Mouse (Mus musculus): ENCODE data around the gene Slc22a7.

Gene Slc22a7

GRCm38 (mm10) chr17:46438298-46438873, at the start of gene Slc22a7:
TSS of gene Slc22a7 (minus strand) at chr17:46438457.
- CTCF ChIA-PET = interaction anchor here (0.6 to 2.7 kb wide), 12 partner anchors 8 to 371 kb away, joined by 3 to 11 read pairs (median 4); partner anchors contain the start of gene Crip3 (in 2 of the 4)

GRCm38 (mm10) chr17:46487431-46487830, 49.2 kb upstream of the Slc22a7 start, which contains the start of gene Ttbk1:
TSS of gene Ttbk1 (minus strand) at chr17:46487675.
- POLR2A ChIA-PET = interaction anchor here in 3 of 4 experiments (0.6 to 4.9 kb wide), 6 partner anchors 8 to 293 kb away, joined by 3 to 23 read pairs (median 4); partner anchors contain the start of gene Dnph1 (in 3 of the 3)
- CTCF ChIA-PET = interaction anchor here in 2 of 4 experiments (0.6 to 0.7 kb wide), 3 partner anchors 24 to 202 kb away, joined by 3 to 5 read pairs (median 3); no protein-coding TSS in a partner anchor

More at GRCm38 (mm10) chr17:46438298-46438873, at the start of gene Slc22a7:
- POLR2A ChIA-PET = interaction anchor here in 3 of 4 experiments (0.6 to 2.0 kb wide), 15 partner anchors 10 to 376 kb away, joined by 3 to 7 read pairs (median 3); partner anchors contain the start of genes Crip3 (in 2 of the 3), Abcc10 (in 1 of the 3), Dnph1 (in 1 of the 3) and Polr1c (in 1 of the 3)

GRCm38 (mm10) chr17:46486995-46487394, 48.7 kb upstream of the Slc22a7 start:
- CTCF ChIA-PET = interaction anchor here (0.6 to 1.5 kb wide), 8 partner anchors 10 to 674 kb away, joined by 3 to 5 read pairs (median 4); partner anchors contain the start of gene Dnph1 (in 1 of the 4)
- POLR2A ChIA-PET = interaction anchor here in 3 of 4 experiments (0.6 to 4.9 kb wide), 8 partner anchors 9 to 292 kb away, joined by 3 to 23 read pairs (median 4); partner anchors contain the start of gene Dnph1 (in 3 of the 3)

GRCm38 (mm10) chr17:46484461-46484875, 46.2 kb upstream of the Slc22a7 start:
- CTCF ChIA-PET = interaction anchor here (0.5 to 1.9 kb wide), 13 partner anchors 12 to 1082 kb away, joined by 3 to 8 read pairs (median 4); partner anchors contain the start of gene Dnph1 (in 1 of the 4)
- POLR2A ChIA-PET = interaction anchor here in 3 of 4 experiments (0.5 to 4.9 kb wide), 16 partner anchors 12 to 522 kb away, joined by 3 to 23 read pairs (median 4); partner anchors contain the start of gene Dnph1 (in 3 of the 3)

GRCm38 (mm10) chr17:46484021-46484431, 45.8 kb upstream of the Slc22a7 start:
- CTCF ChIA-PET = interaction anchor here (0.5 to 1.9 kb wide), 12 partner anchors 13 to 1081 kb away, joined by 3 to 8 read pairs (median 4); partner anchors contain the start of gene Dnph1 (in 1 of the 4)
- POLR2A ChIA-PET = interaction anchor here in 3 of 4 experiments (0.5 to 4.9 kb wide), 16 partner anchors 12 to 179 kb away, joined by 3 to 23 read pairs (median 3); partner anchors contain the start of gene Dnph1 (in 3 of the 3)

GRCm38 (mm10) chr17:46483561-46484001, 45.3 kb upstream of the Slc22a7 start:
- ChIA-PET POLR2A (interaction anchor here in 3 of 4 experiments (0.5 to 4.9 kb wide), 13 partner anchors 12 to 167 kb away, joined by 3 to 23 read pairs (median 3); partner anchors contain the start of gene Dnph1 (in 3 of the 3)), CTCF (interaction anchor here in 3 of 4 experiments (0.5 to 1.9 kb wide), 9 partner anchors 13 to 548 kb away, joined by 4 to 8 read pairs (median 5); partner anchors contain the start of gene Dnph1 (in 1 of the 3))

GRCm38 (mm10) chr17:46477286-46477685, 39.0 kb upstream of the Slc22a7 start:
- CTCF ChIA-PET = interaction anchor here in 1 of 4 experiments (1.0 kb wide), 1 partner anchor 20 kb away, joined by 3 read pairs; no protein-coding TSS in a partner anchor
- POLR2A ChIA-PET = interaction anchor here in 1 of 4 experiments (0.6 kb wide), 1 partner anchor 14 kb away, joined by 3 read pairs; no protein-coding TSS in a partner anchor

GRCm38 (mm10) chr17:46476601-46477000, 38.3 kb upstream of the Slc22a7 start:
- POLR2A ChIA-PET = no interaction called here
- CTCF ChIA-PET = interaction anchor here in 1 of 4 experiments (1.0 kb wide), 1 partner anchor 19 kb away, joined by 3 read pairs; no protein-coding TSS in a partner anchor

GRCm38 (mm10) chr17:46467830-46468229, 29.6 kb upstream of the Slc22a7 start:
- ChIA-PET CTCF (interaction anchor here in 2 of 4 experiments (0.6 to 0.8 kb wide), 3 partner anchors 10 to 180 kb away, joined by 3 to 4 read pairs (median 3); no protein-coding TSS in a partner anchor), POLR2A (interaction anchor here in 2 of 4 experiments (0.9 to 1.3 kb wide), 2 partner anchors 10 kb away, joined by 3 to 4 read pairs; no protein-coding TSS in a partner anchor)

- ChIA-PET POLR2A (interaction anchor here in 2 of 4 experiments (0.6 to 1.7 kb wide), 6 partner anchors 9 to 196 kb away, joined by 3 to 6 read pairs (median 4); partner anchors contain the start of gene Dnph1 (in 1 of the 2)), CTCF (interaction anchor here in 3 of 4 experiments (0.6 to 1.2 kb wide), 4 partner anchors 9 to 63 kb away, joined by 3 to 4 read pairs (median 3); partner anchors contain the start of gene Crip3 (in 1 of the 3))
Measured at GRCm38 (mm10) chr17:46462226-46462625, 24.0 kb upstream of the Slc22a7 start.

GRCm38 (mm10) chr17:46461347-46461746, 23.1 kb upstream of the Slc22a7 start:
- CTCF ChIA-PET = interaction anchor here (0.5 to 0.8 kb wide), 4 partner anchors 13 to 864 kb away, joined by 3 to 4 read pairs (median 3); no protein-coding TSS in a partner anchor

GRCm38 (mm10) chr17:46460673-46461072, 22.4 kb upstream of the Slc22a7 start:
- POLR2A ChIA-PET = interaction anchor here in 1 of 4 experiments (1.4 to 1.7 kb wide), 2 partner anchors 24 to 92 kb away, joined by 3 to 6 read pairs; no protein-coding TSS in a partner anchor
- CTCF ChIA-PET = no interaction called here

More at GRCm38 (mm10) chr17:46461347-46461746, 23.1 kb upstream of the Slc22a7 start:
- POLR2A ChIA-PET = interaction anchor here in 3 of 4 experiments (0.5 to 1.7 kb wide), 8 partner anchors 8 to 387 kb away, joined by 3 to 6 read pairs (median 3); partner anchors contain the start of gene Dnph1 (in 1 of the 3)

GRCm38 (mm10) chr17:46458439-46458838, 20.2 kb upstream of the Slc22a7 start:
- POLR2A ChIA-PET = interaction anchor here in 3 of 4 experiments (0.7 to 2.0 kb wide), 8 partner anchors 9 to 130 kb away, joined by 3 to 6 read pairs (median 4); partner anchors contain the start of genes Abcc10 (in 1 of the 3), Crip3 (in 1 of the 3) and Dnph1 (in 1 of the 3)
- CTCF ChIA-PET = interaction anchor here (0.6 to 2.3 kb wide), 30 partner anchors 9 to 781 kb away, joined by 3 to 12 read pairs (median 4); partner anchors contain the start of genes Slc22a7 (in 2 of the 4), Crip3 (in 1 of the 4) and Dnph1 (in 1 of the 4)

- POLR2A ChIA-PET = interaction anchor here in 3 of 4 experiments (0.9 to 2.0 kb wide), 8 partner anchors 10 to 130 kb away, joined by 3 to 6 read pairs (median 4); partner anchors contain the start of genes Abcc10 (in 1 of the 3), Crip3 (in 1 of the 3) and Dnph1 (in 1 of the 3)
- CTCF ChIA-PET = interaction anchor here (0.5 to 2.3 kb wide), 35 partner anchors 10 to 459 kb away, joined by 3 to 12 read pairs (median 4); partner anchors contain the start of genes Slc22a7 (in 2 of the 4), Crip3 (in 1 of the 4) and Dnph1 (in 1 of the 4)
Measured at GRCm38 (mm10) chr17:46457791-46458190, 19.5 kb upstream of the Slc22a7 start.

GRCm38 (mm10) chr17:46455110-46455691, 16.9 kb upstream of the Slc22a7 start:
- ChIA-PET POLR2A (interaction anchor here (0.7 to 4.2 kb wide), 10 partner anchors 11 to 426 kb away, joined by 3 to 17 read pairs (median 3); partner anchors contain the start of gene Slc22a7 (in 1 of the 4)), CTCF (interaction anchor here in 3 of 4 experiments (0.6 to 1.3 kb wide), 10 partner anchors 18 to 649 kb away, joined by 3 to 6 read pairs (median 4); no protein-coding TSS in a partner anchor)

- ChIA-PET CTCF (interaction anchor here (0.6 to 1.3 kb wide), 11 partner anchors 18 to 262 kb away, joined by 3 to 6 read pairs (median 4); partner anchors contain the start of gene Ptk7 (in 1 of the 4)), POLR2A (interaction anchor here (0.5 to 4.2 kb wide), 17 partner anchors 10 to 719 kb away, joined by 3 to 17 read pairs (median 3); partner anchors contain the start of genes 2310039H08Rik (in 1 of the 4), Ppp2r5d (in 1 of the 4), Ptk7 (in 1 of the 4) and Slc22a7 (in 1 of the 4))
Measured at GRCm38 (mm10) chr17:46454539-46454938, 16.3 kb upstream of the Slc22a7 start.

All from embryonic stem cell, embryonic (primary cell).